Mouse (Mus musculus) right cerebral cortex, postnatal 10 days (tissue): ENCODE measurements at regions not wholly inside any gene's neighbourhood (a gene's known extent, or its start where the extent isn't known, plus 50 kb on each side); places are given as distances from the start of the nearest gene placed in this dataset.
A peak's percentile ranks its signal among the peaks of the same experiment; 100 is the strongest.
"Not testable (repeated sequence)": the region's sequence is repeated elsewhere in the genome, so short reads cannot be mapped to it uniquely, and the experiment has no call there.

Source experiments
- DNase-seq, 2 experiments: peaks; one replicate each; pipeline ENCODE4 v3.0.0; 2021; ENCODE audit warnings: low spot score in 2 of 2

GRCm38 (mm10) chr9:90618154-90618553 lies 347.6 kb upstream of the Tbc1d2b start:
- no peak for DNase-seq

DNA sequence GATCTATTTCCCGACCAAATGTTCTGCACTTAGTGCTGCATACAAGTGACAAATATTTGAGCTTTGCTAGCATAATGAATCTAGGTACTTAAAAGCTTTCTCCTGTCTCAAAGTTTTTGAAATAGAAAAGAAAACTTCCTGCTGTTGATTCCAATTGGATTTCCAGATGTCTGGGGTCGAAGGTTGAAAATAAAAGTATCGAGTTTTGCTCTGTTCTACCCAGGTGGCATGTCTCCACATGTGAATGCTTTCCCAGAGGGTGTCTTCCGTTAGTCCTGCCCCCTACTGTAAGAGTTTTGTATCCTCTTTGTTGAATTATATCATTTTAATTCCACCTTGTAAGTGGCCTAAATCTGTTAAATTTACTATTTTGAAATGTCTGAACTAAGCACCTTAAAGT lies 327.3 kb upstream of the Tbc1d2b start:
- no peak for DNase-seq

- DNase-seq: no peak
These were observed 286.1 kb upstream of the Tbc1d2b start for GRCm38 (mm10) chr9:90556742-90557141.

- no peak for DNase-seq
These were observed 285.6 kb upstream of the Tbc1d2b start for GRCm38 (mm10) chr9:90556216-90556615.

- no peak for DNase-seq
These were observed 277.3 kb upstream of the Tbc1d2b start for GRCm38 (mm10) chr9:90547931-90548330.

GRCm38 (mm10) chr9:90546720-90547119 lies 276.1 kb upstream of the Tbc1d2b start:
- peak; percentile 27 to 37 for DNase-seq

DNA sequence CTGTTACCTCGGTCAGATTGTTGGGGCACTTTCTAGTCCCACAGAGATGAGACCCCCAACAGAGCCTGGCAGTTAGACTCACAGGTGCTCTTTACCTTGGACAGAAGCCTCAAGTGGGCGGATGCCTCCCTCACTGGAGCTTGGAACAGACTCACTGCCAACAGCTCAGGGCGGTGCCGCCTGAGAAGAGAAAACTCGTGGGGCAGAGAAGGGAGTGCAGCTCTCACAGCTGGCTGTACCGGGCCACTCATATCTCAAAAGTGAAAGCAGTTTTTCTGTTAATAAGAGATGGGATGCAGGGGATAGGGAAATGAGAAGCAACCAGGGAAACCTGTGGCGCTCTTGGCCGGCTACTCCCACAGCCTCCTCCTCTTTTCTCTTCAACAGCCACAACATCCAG lies 267.1 kb upstream of the Tbc1d2b start:
- not testable (repeated sequence) for DNase-seq

GRCm38 (mm10) chr9:90533372-90533771 lies 262.8 kb upstream of the Tbc1d2b start:
- no peak for DNase-seq

- no peak for DNase-seq
These were observed 250.6 kb upstream of the Tbc1d2b start for GRCm38 (mm10) chr9:90521186-90521585.

GRCm38 (mm10) chr9:90494888-90495287 lies 224.3 kb upstream of the Tbc1d2b start:
- no peak for DNase-seq

GRCm38 (mm10) chr9:90490561-90491152 lies 220.1 kb upstream of the Tbc1d2b start:
- no peak for DNase-seq

GRCm38 (mm10) chr9:90450579-90450978 lies 180.0 kb upstream of the Tbc1d2b start:
- DNase-seq: no peak

DNA sequence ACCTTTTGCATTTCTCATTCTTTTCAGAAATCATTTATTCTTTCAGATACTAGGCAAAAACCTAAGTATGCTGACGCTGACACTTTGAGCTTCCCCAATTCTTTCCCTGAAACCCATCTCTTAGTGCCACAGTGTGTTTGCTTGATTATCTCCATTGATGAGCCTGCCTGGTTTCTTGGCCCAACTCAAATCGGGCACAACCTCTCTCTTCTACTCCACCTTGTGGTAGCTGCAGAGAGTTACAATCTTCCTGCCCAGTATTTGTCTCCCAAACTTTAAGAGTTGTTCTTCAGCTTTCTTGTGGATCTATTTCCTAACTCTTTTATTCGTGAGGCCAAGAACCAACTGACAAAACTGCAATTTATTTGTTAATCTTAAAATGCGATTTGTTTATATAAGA lies 176.4 kb upstream of the Tbc1d2b start:
- no peak for DNase-seq

DNA sequence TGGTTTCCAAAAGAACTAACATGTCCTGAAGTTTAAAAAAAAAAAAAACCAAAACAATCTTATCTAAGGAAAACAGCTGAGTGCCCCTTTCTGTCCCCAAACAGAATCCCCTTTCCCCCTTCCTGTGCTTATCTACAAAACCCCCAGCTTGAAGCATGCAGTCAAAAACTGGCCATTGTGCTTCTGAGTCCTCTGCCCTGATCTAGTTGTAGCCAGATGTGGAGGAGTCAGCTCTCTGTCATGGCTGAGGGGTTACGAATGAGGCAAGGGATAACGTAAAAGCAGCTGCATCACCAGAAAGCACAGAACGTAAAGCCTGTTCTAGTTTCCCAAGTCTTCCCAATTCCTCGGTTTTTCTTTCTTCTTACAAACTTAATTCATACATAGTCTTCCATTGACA lies 164.3 kb upstream of the Tbc1d2b start:
- DNase-seq: no peak

DNA sequence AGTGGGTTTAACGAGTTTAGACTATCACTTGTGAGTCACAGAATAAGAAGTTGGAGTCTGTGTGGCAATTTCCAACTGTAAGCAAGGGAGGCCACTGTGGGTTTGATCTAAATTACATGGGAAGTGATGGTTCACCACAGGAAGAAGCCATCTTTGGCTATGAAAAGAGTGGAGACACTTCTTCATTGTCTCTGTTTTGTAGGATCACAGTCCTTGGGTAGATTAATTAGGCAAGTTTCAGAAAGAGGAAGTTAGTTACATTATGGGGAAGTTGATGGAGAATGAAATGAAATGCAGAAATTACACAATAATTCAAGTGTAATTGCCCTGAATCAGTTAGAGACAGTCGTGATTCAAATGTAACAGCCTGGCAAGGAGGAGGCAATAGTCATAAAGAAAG lies 160.3 kb upstream of the Tbc1d2b start:
- no peak for DNase-seq

GRCm38 (mm10) chr9:90421662-90422061 lies 151.1 kb upstream of the Tbc1d2b start:
- DNase-seq: no peak

DNA sequence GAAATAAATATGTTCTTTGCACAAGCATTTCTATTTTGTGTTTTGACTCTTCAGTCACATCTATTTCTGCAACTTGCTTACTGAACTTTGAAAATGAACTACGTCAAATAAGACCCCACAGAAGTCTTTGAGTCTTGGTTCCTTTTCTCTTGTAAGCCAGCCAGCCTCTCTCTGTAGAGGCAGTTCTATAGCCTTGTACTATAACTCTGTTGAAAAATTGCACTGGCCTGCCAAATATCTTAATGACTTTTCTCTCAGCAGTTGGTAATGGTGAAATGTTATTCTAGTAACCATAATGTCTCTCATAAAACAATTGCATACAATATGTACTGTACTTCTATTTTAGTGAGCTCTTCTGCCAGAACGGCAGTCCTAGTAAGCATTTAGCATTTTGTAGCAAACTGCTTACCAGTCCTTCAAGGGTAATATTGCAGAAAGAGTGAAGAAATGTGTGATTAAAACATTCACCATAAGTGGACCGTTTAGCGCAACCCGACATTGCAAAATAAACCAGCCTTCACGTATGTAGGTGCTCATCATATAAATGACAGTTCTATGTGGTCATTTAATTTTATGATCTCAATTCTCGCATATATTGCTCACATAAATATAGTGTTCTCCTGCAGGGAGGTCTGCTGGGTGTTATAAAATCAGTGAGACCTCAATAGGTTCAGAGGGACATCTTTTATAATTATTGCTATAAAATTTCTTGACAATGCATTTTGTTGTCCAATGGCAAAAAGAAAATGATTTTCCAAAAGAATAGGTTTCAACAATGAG lies 149.3 kb upstream of the Tbc1d2b start:
- DNase-seq: no peak

GRCm38 (mm10) chr9:90408789-90409188 lies 138.2 kb upstream of the Tbc1d2b start:
- DNase-seq: no peak

DNA sequence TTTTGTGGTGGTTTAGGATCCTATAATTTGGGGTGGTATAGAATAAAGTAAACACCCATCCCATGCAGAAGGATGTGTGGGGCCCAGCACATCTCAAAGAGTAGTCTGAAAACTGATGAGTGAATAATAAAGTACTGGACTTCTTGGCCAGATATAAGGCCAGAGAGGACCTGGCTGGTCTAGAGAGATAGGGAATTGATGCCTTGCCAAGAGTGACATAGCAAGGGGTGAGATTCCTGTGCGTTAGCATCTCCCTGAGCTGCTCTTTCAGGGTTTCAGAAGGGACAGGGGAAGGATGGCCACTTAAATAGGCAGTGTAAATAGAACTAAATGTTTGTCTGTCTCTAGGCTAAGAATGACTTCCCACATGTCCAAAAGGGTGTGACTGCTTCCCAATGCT lies 137.0 kb upstream of the Tbc1d2b start:
- DNase-seq: no peak

- DNase-seq: no peak
These were observed 117.8 kb upstream of the Tbc1d2b start for GRCm38 (mm10) chr9:90388401-90388800.

- no peak for DNase-seq
These were observed 114.4 kb upstream of the Tbc1d2b start for GRCm38 (mm10) chr9:90385047-90385446.

DNA sequence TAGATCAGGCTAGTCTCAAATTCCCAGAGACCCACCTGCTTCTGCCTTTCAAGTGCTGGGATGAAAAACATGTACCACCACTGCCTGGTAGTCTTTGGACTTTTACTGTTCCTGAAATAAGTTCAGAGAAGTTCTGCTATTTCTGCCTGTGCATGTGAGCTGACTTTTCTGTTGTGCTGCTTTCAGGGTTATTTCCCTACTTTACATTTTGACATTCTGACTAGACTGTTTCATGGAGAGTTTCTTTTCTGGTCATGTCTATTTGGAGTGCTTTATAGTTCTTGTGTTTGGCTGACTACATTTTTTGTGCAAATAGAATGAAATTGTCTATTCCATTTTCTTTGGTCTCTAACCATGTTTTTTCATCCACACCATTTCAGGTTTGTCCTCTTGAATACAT lies 109.5 kb upstream of the Tbc1d2b start:
- no peak for DNase-seq

- peak; percentile 25 to 30 for DNase-seq
These were observed 99.0 kb upstream of the Tbc1d2b start for GRCm38 (mm10) chr9:90369568-90369967.

GRCm38 (mm10) chr9:90367745-90368144 lies 97.1 kb upstream of the Tbc1d2b start:
- DNase-seq: peak; percentile 19 to 22
